Mouse (Mus musculus) bone marrow macrophage, adult 2 months (primary cell): Measurements from ENCODE around the gene Olfr1370. TPM values are rescaled to one million over a fixed set of nuclear protein-coding genes. Genes with fewer than 3 reads are reported as not detected.

Experiments
- H3K27ac ChIP-seq: 2 replicates; pipeline ENCODE4 v1.5.1; 2012; ENCODE audit warnings: low read depth, low read length; ENCODE audit not compliant: insufficient read depth
- H3K4me1 ChIP-seq: 2 replicates; pipeline ENCODE4 v1.6.1; 2012; ENCODE audit warnings: low read length; ENCODE audit not compliant: control insufficient read depth, insufficient read depth
- H3K4me3 ChIP-seq: 2 replicates; pipeline ENCODE4 v1.5.1; 2012; ENCODE audit warnings: mild to moderate bottlenecking, low read length, moderate library complexity; ENCODE audit not compliant: insufficient read depth
- CTCF ChIP-seq: IDR thresholded peaks from 2 replicates; pipeline ENCODE4 v1.5.1; 2012; ENCODE audit warnings: low read depth, mild to moderate bottlenecking, low read length, moderate library complexity
- POLR2A ChIP-seq: IDR thresholded peaks from 2 replicates; pipeline ENCODE4 v1.6.1; 2012; ENCODE audit warnings: mild to moderate bottlenecking, low read depth, low read length, borderline replicate concordance
- polyA plus RNA-seq: library from polyadenylated mRNA; stranded (reverse); fragments of >200 nt; gene quantifications from 2 replicates; pipeline ENCODE4 v1.2.4, GENCODE M21; 2012; ENCODE audit not compliant: missing spikeins, insufficient read depth, insufficient read length

Olfr1370 gene
- polyA plus RNA-seq, 1 experiment: not detected

GRCm38 (mm10) chr13:21033176-21033575, 41.6 kb downstream of the Olfr1370 start:
- TF ChIP-seq CTCF (no peak), POLR2A (no peak)
- Histone ChIP-seq H3K27ac (no peak overlapping the region), H3K4me3 (no peak overlapping the region), H3K4me1 (no peaks in the 10 kb centered on the region)

DNA sequence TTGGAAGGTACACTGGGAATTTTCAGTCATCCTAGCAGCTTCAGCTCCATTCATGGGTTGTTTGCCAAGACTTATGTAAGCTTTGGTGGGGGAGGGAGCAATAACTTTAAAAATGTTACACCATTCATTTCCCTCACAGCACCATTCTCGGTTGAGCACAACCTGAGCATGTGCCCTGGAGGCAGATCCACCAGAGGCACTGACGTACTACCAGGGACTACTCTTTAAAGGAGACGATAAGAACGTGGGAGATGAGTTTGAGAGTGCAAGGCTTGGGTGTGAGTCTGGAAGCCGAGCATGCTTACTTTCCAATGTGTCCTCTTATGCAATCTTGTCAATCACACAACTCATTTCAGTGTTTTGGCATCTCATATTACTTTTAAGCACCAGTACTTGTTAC, 49.9 kb downstream of the Olfr1370 start:
- no peak for TF ChIP-seq CTCF
- TF ChIP-seq POLR2A: no peak
- Histone ChIP-seq H3K4me3 (no peak overlapping the region), H3K27ac (no peak overlapping the region), H3K4me1 (no peaks in the 10 kb centered on the region)

Other genes starting within 250 kb of the Olfr1370 start
- gene Olfr1369-ps1, start 36.5 kb upstream of the Olfr1370 start, polyA plus RNA-seq: not detected in 2 replicates
- not detected in 2 replicates for gene Olfr263, start 54.7 kb upstream of the Olfr1370 start, polyA plus RNA-seq
- not detected in 2 replicates for gene Olfr1368, start 70.9 kb upstream of the Olfr1370 start, polyA plus RNA-seq
- gene Trim27, start 104.5 kb upstream of the Olfr1370 start, polyA plus RNA-seq: 44.6 and 46.6 TPM in 2 replicates
- not detected in 2 replicates for gene Gpx5, start 217.8 kb upstream of the Olfr1370 start, polyA plus RNA-seq
- not detected in 2 replicates for gene Gpx6, start 237.2 kb upstream of the Olfr1370 start, polyA plus RNA-seq